Mouse (Mus musculus) left cerebral cortex, adult 2 months (tissue): ENCODE data around the gene Grhl1. TPM values are rescaled to one million over a fixed set of nuclear protein-coding genes. Genes with fewer than 3 reads are reported as not detected.

Experiments used
- DNase-seq, 2 experiments: peaks; one replicate each; pipeline ENCODE4 v3.0.0; 2021 to 2022; ENCODE audit warnings: low spot score in 2 of 2, mixed read lengths in 1 of 2; ENCODE audit errors: extremely low spot score in 1 of 2
- H3K27ac ChIP-seq: fragments of 200-600 bp; 2 replicates; pipeline ENCODE4 v1.8.1; 2022
- H3K4me3 ChIP-seq: fragments of 200-600 bp; 2 replicates; pipeline ENCODE4 v1.8.1; 2022
- CTCF ChIP-seq: fragments of 200-600 bp; IDR thresholded peaks from 2 replicates; pipeline ENCODE4 v1.8.1; 2022; ENCODE audit warnings: antibody characterized with exemption, mild to moderate bottlenecking, moderate library complexity
- intact Hi-C: fragments of 180-260 bp; cut with DNase I; formaldehyde crosslinking; loops from one replicate; pipeline ENCODE4 v1.15.1; 2025
- total RNA-seq, 2 experiments: library from RNA; stranded (reverse); gene quantifications; 2 replicates each; pipeline ENCODE4 v1.2.3; 2021

Grhl1 gene
- total RNA-seq, 2 experiments from 2014 or later = 13.1 to 13.2 TPM

DNA sequence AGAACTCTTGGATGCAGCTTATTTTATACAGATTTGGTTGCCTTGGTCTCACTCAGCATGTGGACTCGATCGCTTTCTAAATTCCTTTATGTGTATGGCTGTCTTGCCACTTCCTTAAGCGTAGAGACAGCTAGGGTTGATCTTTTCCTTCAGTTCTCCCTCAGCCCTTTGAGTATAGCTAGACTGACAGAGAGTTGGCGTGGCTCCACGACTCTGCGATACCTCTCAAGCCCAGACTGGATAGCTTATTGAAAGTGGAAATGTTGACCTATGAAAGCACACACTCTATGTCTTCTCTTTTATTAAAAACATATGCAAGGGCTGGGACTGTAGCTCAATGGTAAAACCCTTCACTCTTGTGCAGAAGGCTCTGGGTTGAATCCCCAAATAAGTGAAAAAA, 25.3 kb downstream of the Grhl1 start:
- no peak for TF ChIP-seq CTCF
- Histone ChIP-seq H3K27ac (no peak overlapping the region), H3K4me3 (no peak overlapping the region)
- DNase-seq = no peak
- intact Hi-C loops = loop anchor here (5.0 kb wide), 2 partner anchors 60 to 75 kb away; no protein-coding TSS in a partner anchor

DNA sequence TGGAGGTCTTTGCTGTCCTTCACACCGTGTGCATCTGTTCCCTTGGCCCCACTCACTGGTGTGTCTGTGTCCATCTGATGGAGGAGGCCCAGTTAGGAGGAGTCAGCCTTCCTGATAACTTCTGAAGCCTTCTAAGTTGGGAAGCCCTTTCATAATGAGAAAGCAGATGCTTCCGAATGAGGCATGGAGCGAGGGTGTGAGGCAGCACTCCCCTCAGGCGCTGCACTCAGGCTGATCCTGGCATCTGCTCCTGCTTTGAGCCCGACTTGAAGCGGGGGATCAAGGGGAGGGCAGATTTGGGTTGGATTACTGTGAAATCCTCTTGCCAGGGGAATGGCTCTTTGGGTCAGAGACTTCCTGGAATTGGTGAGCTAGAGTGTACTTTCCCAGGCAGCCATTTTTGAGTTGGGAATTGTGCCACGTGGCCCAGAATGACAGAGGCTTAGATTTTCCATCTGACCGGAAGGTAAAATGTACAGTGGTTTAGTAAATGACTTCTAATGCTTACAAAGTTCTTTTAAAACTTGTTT, 27.3 kb downstream of the Grhl1 start:
- Histone ChIP-seq H3K4me3 (no peak overlapping the region), H3K27ac (no peak overlapping the region)
- TF ChIP-seq CTCF = no peak
- intact Hi-C loops = loop anchor here (5.0 kb wide), 2 partner anchors 62 to 77 kb away; no protein-coding TSS in a partner anchor
- DNase-seq = no peak

DNA sequence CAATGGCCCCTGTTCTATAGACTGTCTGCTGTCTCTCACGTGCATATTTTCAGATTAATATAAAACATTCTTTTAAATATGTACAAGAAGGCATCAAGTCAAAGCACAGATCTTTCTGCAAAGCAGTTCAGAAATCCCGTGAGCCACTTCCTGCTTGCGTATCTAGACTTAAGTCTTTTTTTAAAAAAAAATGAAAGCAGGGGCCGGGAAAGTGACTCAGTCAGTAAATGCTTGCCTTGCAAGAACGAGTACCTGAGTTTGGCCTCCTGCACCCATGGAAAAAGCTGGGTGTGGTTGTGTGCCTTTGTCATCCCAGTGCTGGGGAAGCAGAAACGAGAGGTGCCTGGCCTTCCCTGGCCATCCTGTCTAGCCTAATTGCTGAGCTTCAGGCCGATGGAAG, 28.0 kb downstream of the Grhl1 start:
- DNase-seq = no peak
- Histone ChIP-seq H3K4me3 (no peak overlapping the region), H3K27ac (no peak overlapping the region)
- TF ChIP-seq CTCF = no peak
- intact Hi-C loops = loop anchor here (2.0 to 5.0 kb wide), 2 partner anchors 77 to 129 kb away; no protein-coding TSS in a partner anchor

DNA sequence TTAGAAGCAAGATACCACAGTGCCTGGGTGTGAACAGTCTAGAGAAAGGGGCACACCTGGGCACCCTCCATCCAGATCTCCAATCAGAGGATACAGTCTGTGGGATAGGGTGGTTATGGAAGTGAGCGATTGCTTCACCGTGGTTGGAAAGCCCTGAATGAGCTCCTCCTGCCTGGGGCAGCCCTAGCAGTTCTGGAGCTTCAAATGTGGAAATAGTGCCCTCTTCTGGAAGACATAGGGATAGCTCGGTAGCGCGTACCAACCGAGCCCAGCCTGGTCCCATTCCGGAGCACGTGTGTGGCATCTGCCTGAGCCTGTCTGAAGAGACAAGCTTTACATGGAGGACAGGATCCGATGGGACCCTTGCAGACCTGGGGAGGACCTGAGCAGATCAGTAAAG, 28.7 kb downstream of the Grhl1 start:
- no peak overlapping the region for H3K4me3 ChIP-seq
- peak; percentile 78 to 82 for DNase-seq
- intact Hi-C loops = loop anchor here (2.0 to 5.0 kb wide), 2 partner anchors 76 to 130 kb away; no protein-coding TSS in a partner anchor
- peak; percentile 89 for TF ChIP-seq CTCF
- no peak overlapping the region for H3K27ac ChIP-seq

DNA sequence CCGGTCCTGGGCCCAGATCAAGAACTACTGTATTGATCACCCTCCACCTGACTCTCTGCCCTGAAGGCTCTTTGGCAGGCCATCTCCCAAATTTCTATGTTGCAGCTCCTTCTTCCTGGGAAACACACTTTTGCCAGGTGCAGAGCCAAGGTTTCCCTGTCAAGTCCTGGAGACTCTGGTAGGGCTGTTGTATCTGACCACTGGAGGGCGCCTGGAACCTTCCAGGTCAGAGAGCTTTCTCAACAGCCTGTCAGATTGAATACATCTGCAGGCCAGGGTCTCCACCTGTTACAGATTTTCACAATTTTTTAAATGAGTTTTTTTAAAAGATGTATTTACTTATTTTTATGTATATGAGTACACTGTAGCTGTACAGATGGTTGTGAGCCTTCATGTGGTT, 31.2 kb downstream of the Grhl1 start:
- intact Hi-C loops = loop anchor here (1.0 to 5.0 kb wide), 2 partner anchors 74 to 94 kb away; no protein-coding TSS in a partner anchor
- peak; percentile 85 for TF ChIP-seq CTCF
- peak; percentile 58 to 69 for DNase-seq
- no peak overlapping the region for H3K4me3 ChIP-seq
- H3K27ac ChIP-seq = no peak overlapping the region

DNA sequence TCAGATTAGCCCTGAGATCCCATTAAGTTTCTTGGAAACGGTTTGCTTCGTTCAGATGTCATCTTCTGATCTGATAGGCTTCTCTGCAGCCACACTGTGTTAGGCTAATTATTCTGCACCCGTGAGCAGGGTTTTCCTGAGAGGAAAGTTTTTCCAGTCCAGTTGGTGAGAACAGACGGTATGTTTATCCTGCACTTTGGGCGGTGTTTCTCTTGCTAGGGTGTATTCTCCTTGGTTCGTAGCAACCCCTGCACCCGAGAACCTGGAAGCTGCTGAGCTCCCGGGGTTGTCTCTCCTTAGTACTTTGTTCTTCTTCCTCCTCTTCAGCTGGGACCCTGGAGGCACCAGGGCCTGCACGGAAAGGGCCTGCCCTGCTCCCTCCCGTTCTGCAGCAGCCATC, 34.1 kb downstream of the Grhl1 start:
- Histone ChIP-seq H3K27ac (no peak overlapping the region), H3K4me3 (no peak overlapping the region)
- intact Hi-C loops = no loop called here
- no peak for DNase-seq
- no peak for TF ChIP-seq CTCF

DNA sequence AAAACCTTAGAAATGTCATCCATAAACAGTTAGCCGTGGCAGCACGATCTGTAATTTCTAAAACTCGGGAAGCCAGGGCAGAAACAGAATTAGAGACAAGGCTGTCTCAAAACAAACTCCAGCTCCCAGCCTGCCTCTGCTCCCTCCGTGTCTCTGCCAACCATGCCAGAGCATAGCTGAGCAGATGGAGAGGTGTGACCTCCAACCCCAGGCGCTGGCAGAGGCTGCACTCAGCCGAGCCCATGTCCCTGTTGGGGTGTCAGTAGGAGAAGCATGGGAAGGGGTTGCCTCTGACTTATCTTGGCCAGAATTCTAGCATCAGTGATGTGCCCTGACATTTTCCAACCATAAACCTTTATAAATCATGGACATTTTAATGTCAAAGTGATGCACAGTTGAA, 40.5 kb downstream of the Grhl1 start:
- Histone ChIP-seq H3K4me3 (no peak overlapping the region), H3K27ac (no peak overlapping the region)
- TF ChIP-seq CTCF = no peak
- DNase-seq = no peak
- intact Hi-C loops = no loop called here

DNA sequence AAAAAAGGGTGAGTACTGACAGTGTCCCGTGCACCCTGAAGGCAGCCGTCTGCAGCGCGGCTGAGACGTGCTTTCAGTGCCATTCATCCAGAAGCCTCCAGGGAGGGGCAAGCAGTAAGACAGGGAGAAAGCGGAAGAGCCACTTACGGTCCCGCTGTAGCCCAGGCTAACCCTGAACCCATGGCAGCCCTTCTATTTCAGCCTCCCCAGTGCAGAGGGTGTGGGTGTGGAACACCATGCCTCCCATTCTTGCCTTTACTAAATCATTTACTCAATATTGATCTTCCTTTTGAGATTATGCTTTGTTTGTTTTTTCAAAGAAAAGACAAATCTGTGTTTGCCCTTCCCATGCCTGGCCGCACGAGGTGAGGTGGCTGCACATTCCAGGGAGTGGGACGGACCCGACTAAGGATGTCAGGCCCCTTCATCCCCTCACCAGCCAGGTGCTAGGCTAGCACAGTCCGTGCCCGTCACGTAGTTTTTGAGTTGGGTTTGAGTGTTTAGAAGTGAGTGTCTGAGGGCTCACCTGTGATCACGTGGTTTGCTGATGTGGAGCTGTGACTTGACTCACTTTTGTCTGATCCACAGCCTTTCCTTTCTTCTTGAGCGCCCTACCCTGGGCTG, 42.5 kb downstream of the Grhl1 start:
- intact Hi-C loops = no loop called here
- TF ChIP-seq CTCF = no peak

DNA sequence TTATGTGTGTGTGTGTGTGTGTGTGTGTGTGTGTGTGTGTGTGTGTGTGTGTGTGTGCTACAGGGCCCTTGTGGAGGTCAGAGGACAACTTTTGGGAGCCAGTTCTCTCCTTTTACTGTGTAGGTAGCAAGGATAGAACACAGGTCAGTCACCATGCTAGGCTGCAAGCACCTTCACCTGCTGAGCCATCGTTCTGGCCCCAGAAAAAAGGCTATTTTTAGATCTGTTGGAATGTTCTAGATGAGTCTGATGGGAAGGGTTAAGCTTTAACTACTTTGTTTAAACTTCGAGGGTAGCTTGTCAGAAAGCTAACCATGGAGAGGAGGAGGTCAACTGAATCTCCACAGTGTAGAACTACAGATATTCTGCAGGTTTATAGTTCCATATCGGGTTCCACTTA, 43.1 kb downstream of the Grhl1 start:
- DNase-seq = no peak
- intact Hi-C loops = no loop called here
- TF ChIP-seq CTCF = no peak
- Histone ChIP-seq H3K27ac (no peak overlapping the region), H3K4me3 (no peak overlapping the region)

More for the DNA sequence above, 42.5 kb downstream of the Grhl1 start:
- Histone ChIP-seq H3K27ac (no peak overlapping the region), H3K4me3 (no peak overlapping the region)
- DNase-seq = no peak

DNA sequence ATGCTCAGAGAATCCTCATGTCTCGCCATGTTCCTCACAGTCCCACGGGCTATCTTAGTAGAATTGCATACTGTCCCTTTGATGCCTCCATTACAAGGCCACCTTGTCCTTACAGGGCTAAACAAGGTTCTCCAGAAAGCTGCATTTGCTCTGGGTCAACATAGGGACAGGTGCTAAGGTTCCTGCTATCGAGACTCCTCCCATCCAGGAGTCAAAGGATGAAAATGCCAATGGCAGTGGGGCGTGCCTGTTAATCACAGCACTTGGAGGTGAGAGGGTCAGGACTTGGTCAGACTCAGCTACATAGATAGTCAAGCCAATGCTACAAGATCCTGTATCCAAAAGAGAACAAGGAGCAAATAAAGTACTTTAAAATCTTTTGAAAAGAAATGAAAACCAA, 47.4 kb downstream of the Grhl1 start:
- no peak for DNase-seq
- intact Hi-C loops = no loop called here
- H3K4me3 ChIP-seq = no peak overlapping the region

DNA sequence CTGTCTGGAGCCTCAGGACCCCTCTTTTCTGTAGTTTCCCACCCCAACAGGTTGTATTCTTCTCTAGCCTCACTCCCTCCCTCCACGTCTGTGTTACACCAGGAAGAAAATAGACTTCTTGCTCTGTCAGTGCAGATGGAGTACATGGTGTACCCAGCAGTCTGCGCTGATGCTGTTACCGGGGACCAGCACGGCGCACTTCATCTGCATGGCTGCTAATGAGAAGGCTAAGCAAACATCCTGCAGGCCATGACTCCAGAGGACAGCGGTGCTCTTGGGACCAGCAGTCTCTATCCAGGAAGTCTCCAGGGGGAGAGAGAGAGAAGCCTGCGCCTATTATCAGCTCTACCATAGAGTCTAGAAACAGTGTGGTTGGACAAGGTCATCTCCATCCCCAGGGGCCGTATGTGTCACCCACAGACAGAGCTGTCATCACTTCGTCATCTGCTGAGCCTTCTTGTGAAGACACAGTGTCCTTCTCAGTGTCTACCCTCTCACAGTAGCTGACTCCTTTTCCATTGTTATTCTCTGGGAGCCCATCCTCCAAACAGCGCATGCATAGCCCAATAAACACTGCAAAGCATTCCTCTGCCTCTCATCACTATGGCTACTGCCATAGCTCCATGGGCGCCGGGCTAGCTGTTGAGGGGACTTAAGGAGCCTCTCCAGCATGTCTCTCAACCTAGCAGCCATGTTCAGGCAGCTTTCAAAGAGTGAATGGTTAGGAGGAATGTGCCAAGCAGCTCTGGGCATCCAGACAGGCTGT, 51.6 kb downstream of the Grhl1 start:
- intact Hi-C loops = no loop called here
- no peak for TF ChIP-seq CTCF
- no peak overlapping the region for H3K27ac ChIP-seq
- DNase-seq = no peak
- H3K4me3 ChIP-seq = no peak overlapping the region

More for the DNA sequence above, 47.4 kb downstream of the Grhl1 start:
- H3K27ac ChIP-seq = no peak overlapping the region
- TF ChIP-seq CTCF = no peak

DNA sequence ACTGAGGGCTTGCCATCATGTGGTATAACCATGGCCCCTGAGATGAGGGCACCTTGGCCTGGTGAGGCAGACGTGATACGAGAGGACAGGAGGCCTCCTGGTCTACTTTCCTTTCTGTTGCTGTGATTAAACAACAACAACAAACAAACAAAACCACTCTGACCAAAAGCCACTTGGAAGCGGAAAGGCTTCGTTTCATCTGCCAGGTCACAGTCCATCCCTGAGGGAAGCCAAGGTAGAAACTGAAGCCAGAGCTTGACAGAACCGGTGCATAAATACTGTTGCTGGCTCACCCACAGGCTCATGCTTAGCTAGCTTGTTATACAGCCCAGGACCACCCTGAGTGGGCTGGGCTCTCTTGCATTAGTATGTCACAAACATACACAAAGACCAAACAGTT, 54.3 kb downstream of the Grhl1 start:
- TF ChIP-seq CTCF = no peak
- Histone ChIP-seq H3K27ac (no peak overlapping the region), H3K4me3 (no peak overlapping the region)
- no peak for DNase-seq
- intact Hi-C loops = no loop called here
